Mouse (Mus musculus): ENCODE results near the gene Traf3ip2.

Traf3ip2 gene

GRCm38 (mm10) chr10:39674766-39675165, 62.0 kb downstream of the Traf3ip2 start:
- in situ Hi-C loops (cut with MboI, MseI) = loop anchor here (5.0 kb wide), 1 partner anchor 48 kb away; no protein-coding TSS in a partner anchor

GRCm38 (mm10) chr10:39678199-39678791, 65.6 kb downstream of the Traf3ip2 start:
- in situ Hi-C loops (cut with MboI, MseI) = no loop called here

- in situ Hi-C loops (cut with MboI, MseI) = no loop called here
Observed at GRCm38 (mm10) chr10:39681014-39681413, 68.3 kb downstream of the Traf3ip2 start.

- in situ Hi-C loops (cut with MboI, MseI) = no loop called here
Observed at GRCm38 (mm10) chr10:39682556-39682955, 69.8 kb downstream of the Traf3ip2 start.

- in situ Hi-C loops (cut with MboI, MseI) = no loop called here
Observed at GRCm38 (mm10) chr10:39683481-39683880, 70.7 kb downstream of the Traf3ip2 start.

GRCm38 (mm10) chr10:39686811-39687210, 74.1 kb downstream of the Traf3ip2 start:
- in situ Hi-C loops (cut with MboI, MseI) = no loop called here

GRCm38 (mm10) chr10:39687851-39688250, 75.1 kb downstream of the Traf3ip2 start:
- in situ Hi-C loops (cut with MboI, MseI) = no loop called here

- in situ Hi-C loops (cut with MboI, MseI) = no loop called here
Observed at GRCm38 (mm10) chr10:39691351-39692064, 78.8 kb downstream of the Traf3ip2 start.

GRCm38 (mm10) chr10:39692152-39692551, 79.4 kb downstream of the Traf3ip2 start:
- in situ Hi-C loops (cut with MboI, MseI) = no loop called here

All from regulatory T cell (primary cell).